Mouse (Mus musculus) embryonic facial prominence, embryonic 10.5 days (tissue): ENCODE data around the gene Afap1. TPM values are rescaled to one million over a fixed set of nuclear protein-coding genes. Genes with fewer than 3 reads are reported as not detected.

Experiments used
- DNase-seq: peaks from one replicate; pipeline ENCODE4 v3.0.0-alpha.2; 2017; ENCODE audit warnings: low spot score
- H3K27ac ChIP-seq: fragments of 300-500 bp; sonication (generic); replicated peaks from 2 replicates; pipeline ENCODE4 v1.5.1; 2016; ENCODE audit warnings: mild to moderate bottlenecking
- H3K27me3 ChIP-seq: fragments of 300-500 bp; sonication (generic); replicated peaks from 2 replicates; pipeline ENCODE4 v1.6.1; 2016; ENCODE audit warnings: low read depth, mild to moderate bottlenecking; ENCODE audit not compliant: poor library complexity, severe bottlenecking
- H3K36me3 ChIP-seq: fragments of 300-500 bp; sonication (generic); replicated peaks from 2 replicates; pipeline ENCODE4 v1.6.1; 2016; ENCODE audit warnings: mild to moderate bottlenecking, moderate library complexity
- H3K4me1 ChIP-seq: fragments of 300-500 bp; sonication (generic); 2 replicates; pipeline ENCODE4 v1.6.1; 2016
- H3K4me3 ChIP-seq: fragments of 300-500 bp; sonication (generic); 2 replicates; pipeline ENCODE4 v1.5.1; 2016; ENCODE audit warnings: mild to moderate bottlenecking, moderate library complexity
- H3K9me3 ChIP-seq: fragments of 300-500 bp; sonication (generic); 2 replicates; pipeline ENCODE4 v1.6.1; 2016; ENCODE audit warnings: mild to moderate bottlenecking
- WGBS: fragments of 180-500 bp; shearing (Covaris S2); methylation state at CpG from one replicate; pipeline ENCODE4 v1.1.7; 2016; 5-methylcytosine and 5-hydroxymethylcytosine counted together
- polyA plus RNA-seq: library from polyadenylated mRNA; unstranded; fragments of >200 nt; fragmentation: Nextera tagmentation; extraction: Ambion mirVana; gene quantifications from 2 replicates; pipeline ENCODE4 v1.2.1, GENCODE M21; 2016

Gene Afap1
- polyA plus RNA-seq, 1 experiment from 2014 or later, result 26.6 TPM

- Histone ChIP-seq H3K36me3 (no peaks in the 10 kb centered on the region; the same call in 1 of the 2 replicates), H3K4me1 (no peaks in the 10 kb centered on the region), H3K27ac (no peak overlapping the region), H3K4me3 (no peak overlapping the region), H3K9me3 (no peaks in the 10 kb centered on the region), H3K27me3 (no peaks in the 10 kb centered on the region)
- DNase-seq, result peak; percentile 67
- WGBS, result 43% methylated on average over 8 of the region's 8 CpGs
These were observed 140.7 kb downstream of the Afap1 start for GRCm38 (mm10) chr5:36033531-36034426.

GRCm38 (mm10) chr5:36039596-36039995, 146.5 kb downstream of the Afap1 start:
- 89% methylated on average over 5 of the region's 5 CpGs for WGBS
- no peak overlapping the region for H3K27ac ChIP-seq
- no peak overlapping the region for H3K4me3 ChIP-seq
- no peaks in the 10 kb centered on the region; the same call in 1 of the 2 replicates for H3K36me3 ChIP-seq
- H3K4me1 ChIP-seq, result peaks cover 6% of the 10 kb centered on the region; the same call in 1 of the 2 replicates
- DNase-seq, result no peak
- H3K9me3 ChIP-seq, result no peaks in the 10 kb centered on the region
- H3K27me3 ChIP-seq, result no peaks in the 10 kb centered on the region

GRCm38 (mm10) chr5:36040398-36041235, 147.5 kb downstream of the Afap1 start:
- Histone ChIP-seq H3K4me3 (no peak overlapping the region), H3K4me1 (peaks cover 6% of the 10 kb centered on the region; the same call in 1 of the 2 replicates), H3K27me3 (no peaks in the 10 kb centered on the region), H3K27ac (no peak overlapping the region), H3K36me3 (no peaks in the 10 kb centered on the region; the same call in 1 of the 2 replicates), H3K9me3 (no peaks in the 10 kb centered on the region)
- no peak for DNase-seq
- 84% methylated on average over 13 of the region's 13 CpGs for WGBS

GRCm38 (mm10) chr5:36041236-36041562, 148.1 kb downstream of the Afap1 start:
- Histone ChIP-seq H3K36me3 (no peaks in the 10 kb centered on the region; the same call in 1 of the 2 replicates), H3K27ac (no peak overlapping the region), H3K4me1 (peaks cover 6% of the 10 kb centered on the region; the same call in 1 of the 2 replicates), H3K4me3 (no peak overlapping the region), H3K27me3 (no peaks in the 10 kb centered on the region), H3K9me3 (no peaks in the 10 kb centered on the region)
- DNase-seq, result no peak

- DNase-seq, result no peak
- WGBS, result 86% methylated on average over 6 of the region's 6 CpGs
These were observed 148.6 kb downstream of the Afap1 start for GRCm38 (mm10) chr5:36041756-36042155.

GRCm38 (mm10) chr5:36043154-36043553, 150.0 kb downstream of the Afap1 start:
- H3K36me3 ChIP-seq, result no peaks in the 10 kb centered on the region
- 93% methylated on average over 2 of the region's 2 CpGs for WGBS
- H3K4me3 ChIP-seq, result no peak overlapping the region
- H3K4me1 ChIP-seq, result peaks cover 6% of the 10 kb centered on the region; the same call in 1 of the 2 replicates
- no peak for DNase-seq
- H3K9me3 ChIP-seq, result no peaks in the 10 kb centered on the region
- no peak overlapping the region for H3K27ac ChIP-seq
- no peaks in the 10 kb centered on the region for H3K27me3 ChIP-seq

More at GRCm38 (mm10) chr5:36041756-36042155, 148.6 kb downstream of the Afap1 start:
- Histone ChIP-seq H3K27ac (no peak overlapping the region), H3K4me1 (peaks cover 6% of the 10 kb centered on the region; the same call in 1 of the 2 replicates), H3K4me3 (no peak overlapping the region), H3K36me3 (no peaks in the 10 kb centered on the region; the same call in 1 of the 2 replicates), H3K27me3 (no peaks in the 10 kb centered on the region), H3K9me3 (no peaks in the 10 kb centered on the region)

Other genes with a start within 250 kb of the Afap1 start
- gene Htra3, start 213.5 kb upstream of the Afap1 start, polyA plus RNA-seq, result 4.2 and 5.4 TPM in 2 replicates
- 3.7 and 4.3 TPM in 2 replicates for gene Sh3tc1, start 153.3 kb upstream of the Afap1 start, polyA plus RNA-seq
- 0.38 and 0.51 TPM in 2 replicates for gene Ablim2, start 135.4 kb upstream of the Afap1 start, polyA plus RNA-seq